ENCODE assay signal across 15 mouse cellular contexts in genomic region chr6:22136805-22137204, GRCm38 (mm10).
DNase-seq lines count a peak whose midpoint lies in the region; ATAC-seq and TF ChIP-seq lines count a peak whose summit lies in the region.
"Had no signal": no experiment of that assay in that cellular context is flagged by ENCODE, and none has a peak within 500 bp of the region (broad histone marks: within the 10 kb centered on the region; RNA-seq: fewer than 3 reads in every experiment).

No protein-coding gene starts in this region.

- TF ChIP-seq POLR2A in kidney, adult 2 months (IDR thresholded peaks at IDR 0.05; ENCODE audit: low read depth, low read length) = no peak

- 0 out of 2 replicates have a peak, but pooled peaks have one; percentile 27 for ATAC-seq in midbrain, embryonic 15.5 days (replicated peaks)
- ATAC-seq in hindbrain, embryonic 16.5 days = peak; percentile 63
- no peak for ATAC-seq in lung, postnatal 0 days
- ATAC-seq: activated CD4-positive, CD25-positive, alpha-beta regulatory T cell, adult 4 months; CD4-positive, CD25-positive, alpha-beta regulatory T cell, adult 4 months; forebrain, embryonic 16.5 days; intestine, postnatal 0 days; liver, embryonic 12.5 days had no signal

- TF ChIP-seq EP300 in lung, postnatal 0 days (IDR thresholded peaks at IDR 0.05) = no peak

- no peaks in the 10 kb centered on the region for H3K36me3 ChIP-seq in kidney, adult 2 months (ENCODE audit: control insufficient read depth, insufficient read depth, low read length)
- H3K36me3 ChIP-seq in midbrain, embryonic 15.5 days (replicated peaks) = no peaks in the 10 kb centered on the region
- no peaks in the 10 kb centered on the region for H3K36me3 ChIP-seq in midbrain, embryonic 10.5 days
- no peaks in the 10 kb centered on the region for H3K36me3 ChIP-seq in hindbrain, embryonic 16.5 days (ENCODE audit: control insufficient read depth, insufficient read depth, low read length)
- H3K36me3 ChIP-seq in lung, postnatal 0 days (ENCODE audit: insufficient read depth, low read length) = no peaks in the 10 kb centered on the region
- H3K36me3 ChIP-seq: liver, embryonic 12.5 days; midbrain, embryonic 12.5 days had no signal

- H3K9ac ChIP-seq in midbrain, embryonic 15.5 days = no peak overlapping the region
- no peak overlapping the region for H3K9ac ChIP-seq in hindbrain, embryonic 16.5 days (ENCODE audit: low read depth, low read length)
- no peak overlapping the region for H3K9ac ChIP-seq in lung, postnatal 0 days (replicated peaks; ENCODE audit: low read depth)
- H3K9ac ChIP-seq: liver, embryonic 12.5 days; midbrain, embryonic 12.5 days had no signal

- no peaks in the 10 kb centered on the region for H3K9me3 ChIP-seq in midbrain, embryonic 15.5 days
- no peaks in the 10 kb centered on the region for H3K9me3 ChIP-seq in midbrain, embryonic 10.5 days (replicated peaks)
- no peaks in the 10 kb centered on the region for H3K9me3 ChIP-seq in hindbrain, embryonic 16.5 days (ENCODE audit: control insufficient read depth, low read length)
- no peaks in the 10 kb centered on the region for H3K9me3 ChIP-seq in lung, postnatal 0 days (ENCODE audit: low read length)
- H3K9me3 ChIP-seq: liver, embryonic 12.5 days; midbrain, embryonic 12.5 days had no signal

- no peaks in the 10 kb centered on the region for H3K27me3 ChIP-seq in kidney, adult 2 months (replicated peaks; ENCODE audit: control insufficient read depth, insufficient read depth, low read length)
- no peaks in the 10 kb centered on the region for H3K27me3 ChIP-seq in midbrain, embryonic 15.5 days (replicated peaks)
- H3K27me3 ChIP-seq in midbrain, embryonic 10.5 days (ENCODE audit: low read depth, poor library complexity, severe bottlenecking) = no peaks in the 10 kb centered on the region
- no peaks in the 10 kb centered on the region for H3K27me3 ChIP-seq in hindbrain, embryonic 16.5 days (replicated peaks; ENCODE audit: control insufficient read depth, insufficient read depth, low read length)
- no peaks in the 10 kb centered on the region for H3K27me3 ChIP-seq in lung, postnatal 0 days (replicated peaks; ENCODE audit: insufficient read depth, low read length)
- H3K27me3 ChIP-seq: liver, embryonic 12.5 days; midbrain, embryonic 12.5 days had no signal

- WGBS in kidney, adult 2 months = 43% methylated on average over 10 of the region's 10 CpGs
- 40% methylated on average over 10 of the region's 10 CpGs for WGBS in midbrain, embryonic 15.5 days
- 47% methylated on average over 10 of the region's 10 CpGs for WGBS in midbrain, embryonic 10.5 days
- WGBS in hindbrain, embryonic 16.5 days = 42% methylated on average over 10 of the region's 10 CpGs
- whole genome bisulfite sequencing in lung, postnatal 0 days = 55% methylated on average over 10 of the region's 10 CpGs

- DNase-seq in kidney, adult 2 months = peak; percentile 11
- no peak for DNase-seq in kidney, adult 11 months
- no peak for DNase-seq in midbrain, embryonic 10.5 days (ENCODE audit: low spot score)
- no peak for DNase-seq in lung, postnatal 0 days (ENCODE audit: low spot score)
- DNase-seq in adrenal gland, postnatal 25 days = no peak
- DNase-seq: lung, postnatal 10 days; right cerebral cortex, postnatal 25 days had no signal

- H3K4me3 ChIP-seq in kidney, adult 2 months (ENCODE audit: insufficient read depth, low read depth, low read length) = no peak overlapping the region
- no peak overlapping the region for H3K4me3 ChIP-seq in midbrain, embryonic 15.5 days
- H3K4me3 ChIP-seq in midbrain, embryonic 10.5 days = no peak overlapping the region
- no peak overlapping the region for H3K4me3 ChIP-seq in hindbrain, embryonic 16.5 days (ENCODE audit: low read length)
- no peak overlapping the region for H3K4me3 ChIP-seq in lung, postnatal 0 days (ENCODE audit: low read depth, low read length)
- H3K4me3 ChIP-seq: liver, embryonic 12.5 days; midbrain, embryonic 12.5 days had no signal

- no peak overlapping the region for H3K4me2 ChIP-seq in midbrain, embryonic 15.5 days
- H3K4me2 ChIP-seq in hindbrain, embryonic 16.5 days (ENCODE audit: low read length) = no peak overlapping the region
- no peak overlapping the region for H3K4me2 ChIP-seq in lung, postnatal 0 days (replicated peaks; ENCODE audit: low read depth, low read length)
- H3K4me2 ChIP-seq: liver, embryonic 12.5 days; midbrain, embryonic 12.5 days had no signal

- no peaks in the 10 kb centered on the region for H3K4me1 ChIP-seq in kidney, adult 2 months (ENCODE audit: control insufficient read depth, insufficient read depth, low read length)
- no peaks in the 10 kb centered on the region for H3K4me1 ChIP-seq in midbrain, embryonic 15.5 days
- H3K4me1 ChIP-seq in midbrain, embryonic 10.5 days = no peaks in the 10 kb centered on the region
- H3K4me1 ChIP-seq in hindbrain, embryonic 16.5 days (ENCODE audit: control insufficient read depth, insufficient read depth, low read depth, low read length) = no peaks in the 10 kb centered on the region
- peaks cover 3% of the 10 kb centered on the region; the same call in 1 of the 2 replicates for H3K4me1 ChIP-seq in lung, postnatal 0 days (ENCODE audit: insufficient read depth, low read depth, low read length)
- H3K4me1 ChIP-seq: midbrain, embryonic 12.5 days had no signal

- H3K27ac ChIP-seq in kidney, adult 2 months (ENCODE audit: insufficient read depth, low read depth, low read length) = no peak overlapping the region
- no peak overlapping the region for H3K27ac ChIP-seq in midbrain, embryonic 15.5 days
- H3K27ac ChIP-seq in midbrain, embryonic 10.5 days (replicated peaks) = no peak overlapping the region
- H3K27ac ChIP-seq in hindbrain, embryonic 16.5 days (ENCODE audit: low read depth, low read length) = no peak overlapping the region
- H3K27ac ChIP-seq in lung, postnatal 0 days (ENCODE audit: low read length) = no peak overlapping the region
- H3K27ac ChIP-seq: liver, embryonic 12.5 days; midbrain, embryonic 12.5 days had no signal

- no peak for TF ChIP-seq CTCF in kidney, adult 2 months (conservative IDR thresholded peaks at IDR 0.05; ENCODE audit: insufficient read depth, insufficient read length, low read depth, low read length)
- no peak for TF ChIP-seq CTCF in lung, postnatal 0 days (IDR thresholded peaks at IDR 0.05)
